28 mouse cellular contexts compared by ENCODE assay signal in the genomic region with DNA sequence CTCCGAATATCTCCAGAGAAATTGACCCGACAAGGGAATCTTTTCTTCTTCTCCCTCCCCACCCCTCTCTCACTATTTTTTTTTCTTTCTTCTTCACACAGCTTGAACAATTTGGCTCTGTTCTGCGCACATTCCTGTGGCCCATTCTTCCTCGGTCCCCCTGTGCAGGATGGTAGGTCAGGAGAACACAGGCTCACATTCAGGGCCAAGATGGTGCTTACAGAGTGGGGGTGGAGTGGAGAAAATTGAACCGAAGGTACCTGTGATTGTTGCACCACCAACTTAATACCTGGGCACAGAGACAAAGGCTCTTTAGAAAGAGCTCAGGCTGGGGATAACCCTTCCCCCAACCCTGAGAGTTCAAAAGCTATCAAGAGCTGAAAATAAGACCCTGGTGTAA.
DNase-seq lines count a peak whose midpoint lies in the region; ATAC-seq and TF ChIP-seq lines count a peak whose summit lies in the region.
"Had no signal": no experiment of that assay in that cellular context is flagged by ENCODE, and none has a peak within 500 bp of the region (broad histone marks: within the 10 kb centered on the region; RNA-seq: fewer than 3 reads in every experiment).

No protein-coding gene starts in this region.

- no peaks in the 10 kb centered on the region for H3K36me3 ChIP-seq in embryonic facial prominence, embryonic 14.5 days (ENCODE audit: control insufficient read depth, insufficient read depth, low read length)
- H3K36me3 ChIP-seq in embryonic facial prominence, embryonic 10.5 days (replicated peaks): no peaks in the 10 kb centered on the region
- H3K36me3 ChIP-seq in lung, embryonic 14.5 days (ENCODE audit: insufficient read depth): no peaks in the 10 kb centered on the region
- H3K36me3 ChIP-seq in limb, embryonic 10.5 days: no peaks in the 10 kb centered on the region
- H3K36me3 ChIP-seq in forebrain, embryonic 11.5 days (ENCODE audit: control insufficient read depth, insufficient read depth, low read length): no peaks in the 10 kb centered on the region
- H3K36me3 ChIP-seq: embryonic facial prominence, embryonic 12.5 days; forebrain, embryonic 10.5 days; heart, embryonic 13.5 days had no signal

- ATAC-seq in embryonic facial prominence, embryonic 14.5 days (ENCODE audit: low read depth): peak; percentile 58; the same call in 1 of the 2 replicates
- ATAC-seq in lung, embryonic 14.5 days (ENCODE audit: insufficient read depth): peak; percentile 85
- ATAC-seq in forebrain, embryonic 11.5 days (replicated peaks; ENCODE audit: low FRiP score): no peak
- ATAC-seq: forebrain, embryonic 14.5 days; forebrain, postnatal 0 days; hindbrain, postnatal 0 days; inflammation-experienced regulatory T-cells, adult 6 months; Patski had no signal

- H3K4me2 ChIP-seq in embryonic facial prominence, embryonic 14.5 days (ENCODE audit: low read depth, low read length): no peak overlapping the region
- H3K4me2 ChIP-seq in lung, embryonic 14.5 days: no peak overlapping the region
- H3K4me2 ChIP-seq in forebrain, embryonic 11.5 days (ENCODE audit: low read depth, low read length, severe bottlenecking): no peak overlapping the region
- H3K4me2 ChIP-seq: embryonic facial prominence, embryonic 12.5 days; heart, embryonic 13.5 days; hindbrain, embryonic 14.5 days had no signal

- H3K27me3 ChIP-seq in embryonic facial prominence, embryonic 14.5 days (replicated peaks; ENCODE audit: control insufficient read depth, insufficient read depth, low read length): no peaks in the 10 kb centered on the region
- 0 out of 2 replicates have a peak, but pooled peaks cover 5% of the 10 kb centered on the region for H3K27me3 ChIP-seq in embryonic facial prominence, embryonic 10.5 days (replicated peaks; ENCODE audit: low read depth, poor library complexity, severe bottlenecking)
- H3K27me3 ChIP-seq in lung, embryonic 14.5 days (ENCODE audit: insufficient read depth, low read length): no peaks in the 10 kb centered on the region
- no peaks in the 10 kb centered on the region; the same call in 1 of the 2 replicates for H3K27me3 ChIP-seq in limb, embryonic 10.5 days (ENCODE audit: low read depth, poor library complexity, severe bottlenecking)
- no peaks in the 10 kb centered on the region for H3K27me3 ChIP-seq in forebrain, embryonic 11.5 days (ENCODE audit: control insufficient read depth, insufficient read depth, low read length)
- H3K27me3 ChIP-seq: embryonic facial prominence, embryonic 12.5 days; heart, embryonic 13.5 days had no signal

- peak; percentile 46 for DNase-seq in embryonic facial prominence, embryonic 14.5 days (ENCODE audit: low spot score)
- DNase-seq in embryonic facial prominence, embryonic 10.5 days (ENCODE audit: low spot score): no peak
- DNase-seq in lung, embryonic 14.5 days: peak; percentile 52
- DNase-seq in lung, postnatal 10 days: no peak
- DNase-seq in Muller cell, postnatal 12 days (ENCODE audit: inconsistent ontology term): peak; percentile 72
- no peak for DNase-seq in limb, embryonic 10.5 days (ENCODE audit: low spot score)
- no peak for DNase-seq in forebrain, embryonic 11.5 days (ENCODE audit: low spot score)
- no peak for DNase-seq in thymus, adult 18-20 months
- DNase-seq: adrenal gland, adult 2 months; adrenal gland, postnatal 14 days; cerebellum, adult 11-12 months; cerebellum, adult 8-10 months; cerebellum, postnatal 10 days; cerebellum, postnatal 36 days; forebrain, postnatal 0 days; gastrocnemius, adult 2 months; gastrocnemius, postnatal 14 days; heart, adult 18-20 months; heart, postnatal 14 days; heart, postnatal 4 days had no signal

- no peak overlapping the region for H3K9ac ChIP-seq in embryonic facial prominence, embryonic 14.5 days (ENCODE audit: low read depth, low read length)
- H3K9ac ChIP-seq in lung, embryonic 14.5 days: no peak overlapping the region
- no peak overlapping the region for H3K9ac ChIP-seq in forebrain, embryonic 11.5 days (ENCODE audit: low read length)
- H3K9ac ChIP-seq: embryonic facial prominence, embryonic 12.5 days; forebrain, postnatal 0 days; heart, embryonic 13.5 days; hindbrain, embryonic 14.5 days had no signal

- H3K4me1 ChIP-seq in embryonic facial prominence, embryonic 14.5 days (ENCODE audit: control insufficient read depth, insufficient read depth, low read length): peaks cover 3% of the 10 kb centered on the region; the same call in 1 of the 2 replicates
- H3K4me1 ChIP-seq in embryonic facial prominence, embryonic 10.5 days: peaks cover 47% of the 10 kb centered on the region
- H3K4me1 ChIP-seq in lung, embryonic 14.5 days (ENCODE audit: insufficient read depth): no peaks in the 10 kb centered on the region
- H3K4me1 ChIP-seq in limb, embryonic 10.5 days: peaks cover 28% of the 10 kb centered on the region
- H3K4me1 ChIP-seq in forebrain, embryonic 11.5 days (replicated peaks; ENCODE audit: control insufficient read depth, insufficient read depth, low read length): peaks cover 8% of the 10 kb centered on the region; the same call in 1 of the 2 replicates

- no peak for TF ChIP-seq CTCF in lung, embryonic 14.5 days (IDR thresholded peaks at IDR 0.05; ENCODE audit: low read depth)

- H3K4me3 ChIP-seq in embryonic facial prominence, embryonic 14.5 days (ENCODE audit: low read depth, low read length): no peak overlapping the region
- H3K4me3 ChIP-seq in embryonic facial prominence, embryonic 10.5 days: no peak overlapping the region
- H3K4me3 ChIP-seq in lung, embryonic 14.5 days (ENCODE audit: low read depth, low read length): no peak overlapping the region
- H3K4me3 ChIP-seq in limb, embryonic 10.5 days: no peak overlapping the region
- no peak overlapping the region for H3K4me3 ChIP-seq in forebrain, embryonic 11.5 days (ENCODE audit: low read depth, low read length)
- H3K4me3 ChIP-seq: embryonic facial prominence, embryonic 12.5 days; forebrain, embryonic 10.5 days; gastrocnemius, adult 2 months; heart, embryonic 13.5 days had no signal

- H3K27ac ChIP-seq in embryonic facial prominence, embryonic 14.5 days (replicated peaks; ENCODE audit: low read depth, low read length): no peak overlapping the region
- no peak overlapping the region for H3K27ac ChIP-seq in embryonic facial prominence, embryonic 10.5 days (replicated peaks)
- H3K27ac ChIP-seq in lung, embryonic 14.5 days (ENCODE audit: low read depth): peak overlapping the region; percentile 83; the same call in 1 of the 2 replicates
- peak overlapping the region; percentile 25; the same call in 1 of the 2 replicates for H3K27ac ChIP-seq in limb, embryonic 10.5 days
- no peak overlapping the region for H3K27ac ChIP-seq in forebrain, embryonic 11.5 days (ENCODE audit: low read depth, low read length)
- H3K27ac ChIP-seq: gastrocnemius, adult 2 months; heart, embryonic 13.5 days; hindbrain, embryonic 14.5 days; hindbrain, postnatal 0 days had no signal

- 15% methylated on average over 5 of the region's 5 CpGs for WGBS in embryonic facial prominence, embryonic 14.5 days
- 37% methylated on average over 5 of the region's 5 CpGs for WGBS in embryonic facial prominence, embryonic 10.5 days
- 52% methylated on average over 5 of the region's 5 CpGs for WGBS in lung, embryonic 14.5 days
- WGBS in limb, embryonic 10.5 days: 89% methylated on average over 5 of the region's 5 CpGs
- 48% methylated on average over 5 of the region's 5 CpGs for WGBS in forebrain, embryonic 11.5 days

- H3K9me3 ChIP-seq in embryonic facial prominence, embryonic 14.5 days (ENCODE audit: control insufficient read depth, low read length): no peaks in the 10 kb centered on the region
- H3K9me3 ChIP-seq in embryonic facial prominence, embryonic 10.5 days: no peaks in the 10 kb centered on the region
- H3K9me3 ChIP-seq in lung, embryonic 14.5 days (ENCODE audit: low read depth, low read length): no peaks in the 10 kb centered on the region
- H3K9me3 ChIP-seq in limb, embryonic 10.5 days (replicated peaks): no peaks in the 10 kb centered on the region
- H3K9me3 ChIP-seq in forebrain, embryonic 11.5 days (ENCODE audit: control insufficient read depth, low read length): no peaks in the 10 kb centered on the region
- H3K9me3 ChIP-seq: embryonic facial prominence, embryonic 12.5 days; forebrain, embryonic 10.5 days; heart, embryonic 13.5 days had no signal

Comparison
In these comparisons a context has a peak if more than half of its experiments do, and no peak if none do; other contexts are left out.
1. DNase-seq: peak in embryonic facial prominence, embryonic 14.5 days (single experiment), lung, embryonic 14.5 days (single experiment) and Muller cell, postnatal 12 days (single experiment); none in embryonic facial prominence, embryonic 10.5 days (single experiment), lung, postnatal 10 days (single experiment), limb, embryonic 10.5 days (single experiment), forebrain, embryonic 11.5 days (single experiment) and thymus, adult 18-20 months (0 of 2).
2. H3K27ac ChIP-seq: peak in lung, embryonic 14.5 days (single experiment) and limb, embryonic 10.5 days (single experiment); none in embryonic facial prominence, embryonic 14.5 days (single experiment), embryonic facial prominence, embryonic 10.5 days (single experiment) and forebrain, embryonic 11.5 days (single experiment).